Mouse (Mus musculus): Measurements from ENCODE around the gene Cdk2ap2.

Gene Cdk2ap2

GRCm38 (mm10) chr19:4139446-4139845 is 42.5 kb downstream of the Cdk2ap2 start, which contains the start of gene Gpr152:
Gene Gpr152, plus strand, starts transcription at chr19:4139787.
- no peak for DNase-seq (ENCODE audit: low spot score)

GRCm38 (mm10) chr19:4140147-4140546 is 43.2 kb downstream of the Cdk2ap2 start:
- DNase-seq (ENCODE audit: low spot score) = no peak

- no peak for DNase-seq (ENCODE audit: low spot score)
Observed at GRCm38 (mm10) chr19:4142416-4143173, 45.6 kb downstream of the Cdk2ap2 start.

GRCm38 (mm10) chr19:4143759-4144268 is 46.8 kb downstream of the Cdk2ap2 start, which contains the start of gene Cabp4:
Gene Cabp4, minus strand, starts transcription at chr19:4144033.
- DNase-seq (ENCODE audit: low spot score) = no peak

DNA sequence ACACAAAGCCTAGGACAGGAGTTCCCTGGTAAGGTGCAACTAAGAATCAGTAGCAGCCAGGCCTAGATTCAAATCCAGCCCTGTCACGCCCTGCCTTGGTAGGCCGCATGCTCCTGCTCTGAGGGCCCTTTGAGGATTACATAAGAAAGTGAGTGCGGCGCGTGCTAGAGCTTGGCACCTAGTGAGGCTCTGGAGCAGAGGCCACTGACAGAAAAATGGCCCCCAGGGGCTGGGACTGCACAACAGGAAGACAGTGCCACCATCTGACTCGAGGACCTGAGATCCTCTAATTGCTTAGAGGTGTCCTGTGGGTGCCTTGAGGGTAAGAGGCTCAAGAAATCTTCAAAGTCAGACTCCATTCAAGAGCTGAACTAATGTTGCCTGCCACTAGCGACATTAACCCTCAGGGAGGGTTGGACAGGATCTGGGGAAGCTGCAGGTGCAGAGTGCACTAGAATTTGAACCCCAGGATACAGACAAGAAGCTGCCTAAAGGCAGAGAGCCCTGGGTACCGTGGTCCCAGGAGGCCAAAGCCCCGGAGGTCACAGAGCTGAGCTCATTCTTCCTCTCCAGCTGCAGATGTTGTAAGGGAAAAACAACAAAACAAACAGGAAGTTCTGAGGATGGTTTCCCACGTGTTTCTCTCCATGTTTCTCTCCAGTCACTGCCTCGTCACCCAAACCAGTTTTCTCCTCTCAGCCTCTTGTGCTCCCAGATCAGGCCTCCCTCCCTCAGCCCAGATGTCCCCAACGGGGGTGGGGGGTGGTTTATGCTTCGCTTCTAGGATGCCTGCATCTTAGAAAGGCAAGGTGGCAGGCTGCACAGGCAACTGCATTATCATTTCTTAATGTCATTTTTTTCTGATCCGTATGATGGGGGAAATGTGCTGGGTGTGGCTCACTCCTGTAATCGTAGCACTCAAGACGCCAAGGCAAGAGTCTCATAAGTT is 47.8 kb downstream of the Cdk2ap2 start:
- DNase-seq (ENCODE audit: low spot score) = no peak

GRCm38 (mm10) chr19:4145936-4146335 is 49.0 kb downstream of the Cdk2ap2 start:
- no peak for DNase-seq (ENCODE audit: low spot score)

DNA sequence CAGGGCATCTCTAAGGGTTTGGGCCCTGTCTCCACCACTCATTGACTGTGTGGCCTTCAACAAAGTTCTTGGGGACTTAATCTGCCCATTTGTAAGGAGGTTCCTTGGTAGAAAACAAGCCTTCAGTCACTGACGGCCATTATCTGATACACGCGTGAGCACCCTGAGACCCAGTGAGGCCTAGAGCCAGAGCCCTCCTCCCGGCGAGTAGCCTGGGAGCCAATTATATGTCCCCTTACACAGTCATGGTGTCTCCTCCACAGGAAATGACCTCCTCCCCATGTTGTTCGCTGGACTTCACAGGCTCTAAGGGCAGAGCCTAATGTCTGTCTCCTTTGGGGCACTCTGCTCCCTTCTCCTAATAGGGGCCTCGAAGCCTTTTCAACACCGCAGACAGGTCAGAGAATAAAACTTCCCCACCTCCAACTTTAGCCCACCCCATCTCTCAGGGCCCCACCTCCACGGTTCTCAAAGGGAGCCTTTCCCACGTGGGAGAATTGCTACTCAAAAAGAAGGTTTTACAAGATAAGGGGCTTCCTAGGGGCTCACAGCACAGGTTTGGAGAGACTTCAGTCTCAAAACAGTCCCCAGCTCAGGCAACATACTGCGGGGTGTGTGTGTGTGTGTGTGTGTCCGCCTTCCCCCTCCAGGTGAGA is 49.5 kb downstream of the Cdk2ap2 start:
- no peak for DNase-seq (ENCODE audit: low spot score)

- no peak for DNase-seq (ENCODE audit: low spot score)
Observed at GRCm38 (mm10) chr19:4147022-4147405, 50.0 kb downstream of the Cdk2ap2 start.

- no peak for DNase-seq (ENCODE audit: low spot score)
Observed at GRCm38 (mm10) chr19:4147782-4148490, 51.0 kb downstream of the Cdk2ap2 start.

DNA sequence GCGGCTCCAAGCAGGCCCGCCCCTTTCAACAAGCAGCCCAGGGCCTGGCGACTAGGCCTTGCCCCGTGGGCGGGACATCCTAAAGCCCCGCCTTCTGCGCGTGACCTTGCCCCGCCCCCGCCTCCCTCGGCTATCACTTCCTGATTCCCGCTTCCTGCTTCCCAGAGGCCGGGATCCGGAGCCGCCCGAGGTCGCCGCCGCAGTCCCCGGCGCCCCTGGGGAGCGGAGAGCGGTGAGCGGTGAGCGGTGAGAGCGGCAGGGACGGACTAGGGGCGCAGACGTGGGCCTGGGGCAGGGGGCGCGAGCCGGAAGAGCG is 51.5 kb downstream of the Cdk2ap2 start, which contains the start of gene Coro1b:
TSS of gene Coro1b (plus strand) at position 129 of the 316 bp plus-strand sequence.
- DNase-seq (ENCODE audit: low spot score) = peak; percentile 95

Measured in urinary bladder, postnatal 10 days (tissue).